Mouse (Mus musculus): ENCODE data around the gene Gas2l1. TPM values are rescaled to one million over a fixed set of nuclear protein-coding genes. Genes with fewer than 3 reads are reported as not detected.

Gene Gas2l1
- total RNA-seq, 2 experiments from 2014 or later = 28.0 to 32.8 TPM

DNA sequence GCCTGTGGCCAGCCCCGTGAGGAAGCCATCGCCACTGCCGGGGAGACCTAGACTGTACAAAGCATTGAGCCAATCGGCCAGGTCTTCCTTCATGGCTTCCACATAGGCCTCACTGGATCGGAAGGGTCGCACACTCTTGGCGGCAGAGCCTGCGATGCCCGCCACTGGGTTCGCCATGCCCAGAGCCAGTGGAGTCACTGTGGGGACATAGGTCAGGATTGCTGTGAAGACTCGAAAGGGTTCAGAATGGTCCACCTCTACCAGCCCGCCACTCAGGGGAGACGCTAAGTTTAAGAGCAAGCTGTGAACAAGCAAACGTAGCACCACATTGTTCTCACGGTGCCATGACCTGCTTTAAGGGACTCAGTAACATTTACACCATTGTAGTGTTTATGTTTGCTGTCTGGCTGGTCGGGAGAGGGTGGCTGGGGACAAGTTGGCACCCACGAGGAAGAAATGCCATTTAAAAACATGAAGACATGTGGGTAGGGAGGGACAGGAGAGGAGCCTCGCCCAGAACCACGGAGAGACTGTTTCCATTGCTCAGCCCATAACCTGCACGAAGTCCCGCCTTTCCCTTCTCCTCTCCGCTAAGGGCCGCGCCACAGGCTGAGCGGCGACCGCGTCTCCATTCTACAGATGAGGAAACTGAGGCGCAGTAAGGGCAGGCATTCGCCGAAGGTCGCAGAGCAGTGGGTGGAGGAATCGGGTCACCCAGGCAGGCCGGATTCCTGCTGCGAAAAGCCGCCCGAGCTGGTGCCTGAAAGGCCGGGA is 658 bp downstream of the Gas2l1 start:
- DNase-seq = no peak

DNA sequence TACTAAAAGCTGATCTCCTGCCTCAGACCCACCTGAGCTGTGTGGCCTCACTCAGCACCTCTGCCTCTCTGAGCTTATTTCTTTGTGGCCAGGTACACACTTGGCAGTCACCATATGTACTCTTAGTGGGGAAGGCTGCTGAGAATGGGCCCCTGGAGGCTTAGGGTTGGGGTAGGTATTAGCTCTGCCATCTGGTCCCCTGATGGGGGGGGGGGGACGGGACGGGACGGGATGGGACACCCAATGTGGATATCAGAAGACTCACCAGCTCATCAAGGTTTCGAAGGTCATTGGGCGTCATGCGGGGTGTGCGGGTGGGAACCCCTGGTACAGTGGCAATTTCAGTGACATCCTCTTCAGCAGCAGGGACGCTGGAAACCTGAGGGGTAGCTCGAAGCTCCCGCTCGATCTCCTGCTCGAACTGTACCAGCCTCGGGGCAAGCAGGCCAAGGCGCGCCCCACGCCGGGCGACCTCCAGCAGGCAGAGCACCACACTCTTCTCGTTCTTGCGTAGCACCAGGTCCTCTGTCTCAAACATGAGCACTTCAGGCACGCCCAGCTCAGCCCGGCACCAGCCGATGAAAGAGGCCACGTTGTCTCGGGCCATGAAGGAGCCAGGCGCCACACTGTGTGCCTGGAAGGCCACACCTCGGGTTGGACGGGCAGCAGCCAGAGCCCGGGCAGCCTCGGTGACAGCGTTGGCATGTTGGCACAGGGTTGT is 1.4 kb downstream of the Gas2l1 start:
- no peak for DNase-seq

DNA sequence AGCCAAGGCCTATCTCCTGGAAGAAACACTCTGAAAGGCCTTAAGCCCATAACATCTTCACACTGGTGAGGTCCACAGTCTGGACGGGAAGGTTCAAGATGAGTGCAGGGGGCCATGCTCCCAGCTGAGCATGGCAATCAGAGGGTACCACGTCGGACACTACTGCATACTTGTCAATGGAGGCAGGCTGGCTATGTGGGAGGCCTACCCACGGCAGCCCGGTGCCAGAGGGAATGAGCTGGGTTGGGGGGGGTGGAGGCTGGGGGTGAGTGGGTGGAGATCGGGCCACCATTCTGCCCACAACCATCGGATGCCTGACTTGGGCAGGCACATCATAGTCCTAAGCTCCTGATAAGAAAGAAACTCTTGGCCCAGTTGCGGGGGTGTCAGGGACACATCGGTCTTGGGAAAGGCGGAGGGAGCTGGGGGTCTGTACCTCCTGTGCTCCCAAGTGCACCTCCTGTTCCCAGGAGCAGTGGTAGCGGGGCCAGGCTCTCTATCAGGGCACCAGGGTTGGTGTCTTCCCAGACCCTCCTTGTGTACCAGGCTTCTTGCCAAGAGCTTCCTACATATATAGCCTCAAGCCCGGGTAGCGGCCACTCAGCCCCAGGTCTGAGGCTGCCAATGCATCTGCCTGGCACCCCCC is 2.1 kb downstream of the Gas2l1 start:
- no peak for DNase-seq

DNA sequence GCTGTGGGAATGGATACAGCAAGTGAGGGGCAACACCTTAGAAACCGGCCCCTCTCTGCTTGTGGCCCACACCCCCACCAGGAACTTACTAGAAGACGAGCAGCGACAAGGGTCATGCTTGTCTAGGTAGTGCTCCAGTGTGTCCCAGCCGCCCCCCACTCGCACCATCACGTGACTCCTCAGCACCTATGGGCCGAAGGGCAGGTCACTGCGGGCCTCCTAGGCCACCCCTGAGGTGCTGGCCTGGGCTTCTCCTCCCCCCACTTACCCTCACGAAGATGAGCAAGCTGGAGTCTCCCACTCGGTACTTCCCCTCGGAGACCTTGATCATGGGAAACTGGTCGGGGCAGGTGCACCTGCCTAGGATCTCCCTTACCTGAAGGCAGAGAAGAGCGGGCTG is 2.8 kb downstream of the Gas2l1 start:
- no peak for DNase-seq

DNA sequence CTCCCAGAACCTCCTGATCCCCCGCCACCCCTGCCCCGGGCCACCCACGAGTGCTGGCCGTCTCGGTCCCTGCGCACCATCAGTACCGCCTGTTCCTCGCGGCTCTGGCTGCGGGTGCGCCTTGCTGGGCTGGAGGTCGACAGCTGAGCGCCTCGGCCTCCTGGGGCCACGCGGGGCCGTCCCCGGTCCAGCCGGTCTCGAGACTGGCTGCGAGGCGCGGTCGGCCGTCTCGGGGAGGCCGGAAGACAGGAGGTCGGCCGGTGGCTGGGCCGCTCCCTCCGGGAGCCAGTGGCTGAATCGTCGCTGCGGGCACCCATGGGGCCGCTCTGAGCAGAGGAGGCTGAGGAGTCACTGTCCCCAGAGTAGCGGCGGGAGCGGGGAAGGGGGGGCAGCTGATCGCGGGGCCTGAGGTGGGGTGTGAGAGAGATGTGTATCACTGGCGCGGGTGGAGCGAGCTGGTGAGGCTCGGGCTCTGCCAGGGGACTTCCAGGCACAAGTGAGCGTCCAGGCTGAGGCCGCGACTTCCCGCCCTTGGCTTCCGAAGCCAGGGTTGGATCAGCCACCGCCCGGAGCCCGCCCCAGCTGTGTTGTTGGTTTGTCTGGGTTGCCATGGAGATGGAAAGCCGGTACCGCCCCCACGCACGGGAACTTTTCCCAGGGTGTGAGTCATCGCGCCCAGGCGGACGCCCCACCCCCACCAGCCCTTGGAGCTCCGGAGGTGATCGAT is 3.6 kb downstream of the Gas2l1 start:
- DNase-seq = peak; percentile 97

DNA sequence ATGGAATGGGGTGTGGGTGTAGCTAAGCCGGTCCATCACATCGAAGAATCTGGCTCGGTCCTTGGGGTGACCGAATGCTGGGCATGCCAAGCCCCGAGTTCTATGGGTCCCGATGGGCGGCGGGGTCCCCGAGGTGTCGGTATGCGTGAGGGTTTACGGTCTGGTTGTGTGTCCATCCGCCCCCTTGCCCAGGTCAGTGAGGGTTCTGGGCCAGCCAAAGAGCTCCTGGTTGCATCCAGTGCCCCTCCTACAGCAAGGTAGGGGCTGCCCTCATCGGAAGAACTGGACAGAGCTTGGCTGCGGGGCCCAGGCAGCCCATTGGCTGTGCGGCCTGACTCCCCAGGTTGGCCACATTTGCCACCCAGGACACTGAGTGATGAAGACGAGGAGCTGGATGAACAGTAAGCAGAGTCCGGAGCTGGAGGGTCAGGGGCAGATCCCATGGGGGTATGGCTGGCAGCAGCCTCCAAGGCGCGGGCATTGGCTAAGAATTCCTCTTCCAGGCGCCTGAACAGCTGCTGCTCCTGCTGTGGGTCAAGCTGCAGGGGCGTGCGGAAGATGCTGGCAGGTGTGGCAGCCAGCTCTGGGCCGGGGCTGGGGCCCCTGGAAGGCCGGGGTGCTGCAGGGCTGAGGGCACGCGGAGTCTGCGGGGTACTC is 4.2 kb downstream of the Gas2l1 start:
- DNase-seq = peak; percentile 38

DNA sequence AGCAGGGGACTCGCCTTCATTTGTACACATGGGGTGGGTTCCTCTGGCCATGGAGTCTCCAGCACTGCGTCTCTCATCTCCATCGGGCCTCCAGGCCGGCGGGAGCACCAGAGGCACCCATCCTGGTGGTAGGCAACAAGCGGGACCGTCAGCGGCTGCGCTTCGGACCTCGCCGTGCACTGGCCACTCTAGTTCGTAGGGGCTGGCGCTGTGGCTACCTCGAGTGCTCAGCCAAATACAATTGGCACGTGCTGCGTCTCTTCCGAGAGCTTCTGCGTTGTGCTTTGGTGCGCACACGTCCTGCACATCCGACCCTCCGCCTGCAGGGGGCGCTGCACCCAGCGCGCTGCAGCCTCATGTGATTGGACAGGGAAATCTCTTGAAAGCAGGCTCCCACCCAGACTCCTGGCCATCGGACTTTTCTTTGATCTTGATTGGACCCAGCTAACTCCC is 5.4 kb downstream of the Gas2l1 start:
- DNase-seq = peak; percentile 58

DNA sequence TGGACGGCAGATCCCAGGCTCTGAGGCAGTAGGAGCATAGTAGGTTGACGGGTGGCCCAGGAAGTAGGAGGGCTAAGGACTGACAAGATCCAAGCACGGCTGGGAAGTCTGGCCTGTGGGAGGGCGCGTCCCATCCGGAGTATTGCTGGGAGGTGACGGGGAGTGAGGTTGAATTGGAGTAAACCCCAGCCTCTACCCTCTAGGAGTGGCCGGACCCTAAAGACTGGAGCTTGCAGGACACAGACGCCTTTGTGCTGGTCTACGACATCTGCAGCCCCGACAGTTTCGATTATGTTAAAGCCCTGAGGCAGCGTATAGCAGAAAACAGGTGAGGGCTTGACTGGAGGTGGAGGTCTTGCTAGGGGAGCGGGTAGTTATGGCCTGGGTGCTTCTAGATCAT is 5.9 kb downstream of the Gas2l1 start:
- DNase-seq = no peak

DNA sequence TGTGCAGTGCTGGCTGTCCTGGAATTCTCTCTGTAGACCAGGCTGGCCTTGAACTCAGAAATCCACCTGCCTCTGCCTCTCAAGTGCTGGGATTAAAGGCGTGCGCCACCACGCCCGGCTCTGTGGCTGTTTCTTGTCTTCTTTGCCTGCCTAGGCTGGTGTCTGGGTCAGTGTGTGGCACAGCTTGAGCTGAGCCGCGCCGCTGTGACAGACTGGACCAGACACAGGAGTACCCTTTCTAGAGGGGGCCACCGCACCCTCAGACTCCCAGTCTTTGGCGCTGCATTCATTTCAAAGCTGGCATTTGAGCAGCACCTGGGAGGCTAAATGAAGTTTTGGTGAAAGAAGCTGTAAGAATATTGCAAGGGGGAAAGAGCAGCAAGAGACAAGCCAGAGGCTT is 6.3 kb downstream of the Gas2l1 start:
- DNase-seq = no peak

DNA sequence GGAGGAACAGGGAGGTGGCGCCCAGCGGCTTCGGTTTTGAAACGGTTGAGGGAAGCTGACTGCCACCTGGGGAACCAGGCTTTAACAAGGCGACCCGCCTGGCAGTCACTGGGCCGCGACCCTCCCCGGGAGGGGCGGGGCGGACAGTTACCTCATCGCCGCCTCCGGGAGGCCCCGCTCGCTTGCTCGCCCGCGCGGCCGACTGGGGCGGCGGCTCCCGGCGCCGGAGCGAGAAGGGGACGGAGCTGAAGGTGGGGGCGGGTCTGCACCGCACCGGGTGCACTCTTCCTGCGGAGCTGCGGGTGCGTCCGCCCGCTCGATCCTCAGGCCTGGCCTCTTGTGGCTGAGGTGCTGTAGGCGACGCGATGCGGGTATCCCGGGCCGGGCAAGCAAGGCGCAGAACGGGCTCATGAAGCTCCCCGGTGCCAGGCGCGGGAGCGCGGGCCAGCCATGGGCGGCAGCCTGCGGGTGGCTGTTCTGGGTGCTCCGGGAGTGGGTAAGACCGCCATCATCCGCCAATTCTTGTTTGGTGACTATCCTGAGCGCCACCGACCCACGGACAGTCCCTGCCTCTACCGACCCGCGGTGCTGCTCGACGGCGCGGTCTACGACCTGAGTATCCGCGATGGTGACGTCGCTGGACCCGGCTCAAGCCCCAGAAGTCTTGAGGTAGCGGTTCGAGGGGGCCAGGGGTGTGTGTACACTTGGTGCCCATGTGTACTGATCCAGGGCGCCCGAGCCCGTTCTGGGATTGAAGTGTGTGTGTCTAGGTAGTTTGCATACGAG is 7.1 kb downstream of the Gas2l1 start, which contains the start of gene Rasl10a:
Gene Rasl10a, plus strand, starts transcription at position 273 of the 786 bp plus-strand sequence.
- DNase-seq = peak; percentile 64

DNA sequence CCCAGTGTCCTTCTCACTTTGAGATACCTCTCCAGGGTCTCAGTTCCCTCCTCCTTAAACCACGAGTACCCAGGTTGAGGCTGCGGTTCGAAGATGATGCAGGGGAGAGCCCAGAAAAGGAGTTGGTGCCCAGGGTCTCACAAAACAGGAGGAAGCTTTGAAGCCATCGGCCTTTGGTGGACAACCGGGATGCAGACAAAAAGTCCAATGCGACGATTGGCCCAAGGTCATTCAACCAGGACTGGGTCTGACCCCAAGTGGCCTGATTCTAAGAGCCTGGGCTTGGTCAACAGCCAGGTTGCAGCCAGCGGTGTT is 7.6 kb downstream of the Gas2l1 start:
- no peak for DNase-seq

DNA sequence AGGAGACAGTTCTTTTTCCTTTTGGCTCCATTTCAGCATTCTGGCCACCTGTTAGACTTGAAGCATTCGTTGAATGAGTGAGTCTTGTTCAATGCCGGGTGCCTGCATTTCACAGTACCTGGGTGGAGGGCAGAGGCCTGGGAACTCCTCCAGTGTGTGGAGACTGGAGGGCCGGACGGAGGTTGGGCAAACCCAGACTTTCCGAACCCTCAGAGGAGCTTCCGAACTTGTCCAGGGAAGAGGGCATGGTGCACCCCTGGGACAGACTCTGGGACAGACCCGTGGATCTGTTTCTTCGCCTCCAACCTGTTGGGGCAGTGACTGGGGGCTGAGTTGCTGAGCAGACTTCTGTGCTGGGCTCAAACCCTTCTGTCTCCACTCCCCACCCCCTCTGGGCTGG is 8.1 kb downstream of the Gas2l1 start:
- DNase-seq = no peak

DNA sequence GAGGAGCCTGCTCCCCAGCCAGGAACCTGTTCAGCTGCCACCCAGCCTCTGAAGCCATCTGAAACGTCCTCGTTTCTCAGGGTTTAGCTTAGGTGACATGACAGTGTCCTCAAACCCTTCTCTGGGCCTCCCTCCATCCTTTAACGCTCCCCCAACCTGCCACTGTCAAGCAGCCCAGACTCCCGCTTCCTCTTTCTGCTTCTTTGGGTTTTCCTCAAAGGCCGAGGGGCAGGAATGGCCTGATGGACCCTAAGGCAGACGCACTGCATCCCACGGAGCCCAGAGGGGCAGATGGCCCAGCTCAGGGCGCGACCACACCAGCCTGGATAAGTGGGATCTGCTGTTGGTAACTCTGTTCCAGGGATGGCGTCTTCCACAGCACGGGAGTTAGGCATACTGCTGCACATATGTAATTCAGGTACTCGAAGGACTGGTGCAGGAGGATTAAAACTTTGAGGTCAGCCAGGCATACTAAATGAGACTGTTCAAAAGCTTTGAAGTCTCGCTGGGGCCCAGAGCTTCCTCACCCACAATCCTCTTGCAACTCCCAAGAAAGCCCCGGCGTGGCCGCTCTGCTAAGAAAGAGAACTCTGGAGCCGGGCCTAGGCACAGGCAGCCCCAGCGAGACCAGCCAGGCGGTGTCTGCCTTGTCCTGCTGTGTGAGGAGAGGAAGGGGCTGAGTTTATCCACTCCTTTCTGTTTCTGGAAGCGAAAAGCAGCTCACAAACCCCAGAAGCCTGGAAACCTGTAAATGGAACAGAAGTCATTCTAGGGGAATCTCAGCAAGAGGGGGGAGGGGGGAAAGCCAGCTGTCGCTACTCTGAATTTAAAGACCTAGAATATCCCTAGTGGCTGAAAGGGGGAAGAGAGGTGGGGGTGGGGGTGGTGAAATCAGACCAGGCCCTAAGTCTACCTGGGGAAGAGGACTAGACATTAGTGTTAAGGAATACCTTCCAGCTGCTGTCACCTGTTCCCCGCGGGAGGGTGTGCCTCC is 8.9 kb downstream of the Gas2l1 start:
- no peak for DNase-seq

DNA sequence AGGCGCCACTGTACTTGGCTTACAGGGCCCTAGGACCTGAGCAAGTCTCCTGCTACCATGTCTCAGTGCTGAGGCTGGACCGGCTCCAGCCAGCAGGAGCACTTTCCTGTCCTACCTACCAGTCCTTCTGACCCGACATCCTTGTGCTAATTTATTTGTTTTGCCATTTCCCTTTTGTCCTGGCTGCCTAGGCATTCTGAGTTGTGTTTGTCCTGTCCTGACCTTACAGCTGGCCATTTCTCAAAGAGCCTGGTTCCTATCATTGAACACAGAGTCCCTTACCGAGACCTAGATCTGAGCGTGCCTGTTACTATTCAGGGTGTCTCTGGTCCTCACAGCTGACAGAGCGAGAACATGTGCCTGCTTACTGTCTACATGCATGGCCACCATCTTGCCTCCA is 10.3 kb downstream of the Gas2l1 start:
- DNase-seq = no peak

DNA sequence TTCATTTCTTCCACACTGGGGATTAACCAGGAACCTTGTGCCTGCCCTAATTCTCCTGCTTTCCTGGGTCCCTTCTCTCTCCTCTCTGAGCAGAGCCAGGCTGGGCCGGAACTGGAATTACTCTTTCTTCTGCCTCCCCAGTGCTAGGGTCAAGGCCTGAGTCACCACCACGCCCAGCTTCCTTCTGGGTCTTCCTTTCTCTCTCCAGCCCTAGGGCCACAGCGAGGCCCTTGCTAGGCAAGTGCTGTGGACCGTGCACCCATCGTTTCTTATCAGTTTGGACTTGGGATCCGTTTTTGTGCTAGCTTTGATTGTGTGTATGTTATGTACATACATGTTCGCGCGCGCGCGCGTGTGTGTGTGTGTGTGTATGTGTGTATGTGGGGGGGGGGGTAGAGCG is 11.0 kb downstream of the Gas2l1 start:
- DNase-seq = no peak

DNA sequence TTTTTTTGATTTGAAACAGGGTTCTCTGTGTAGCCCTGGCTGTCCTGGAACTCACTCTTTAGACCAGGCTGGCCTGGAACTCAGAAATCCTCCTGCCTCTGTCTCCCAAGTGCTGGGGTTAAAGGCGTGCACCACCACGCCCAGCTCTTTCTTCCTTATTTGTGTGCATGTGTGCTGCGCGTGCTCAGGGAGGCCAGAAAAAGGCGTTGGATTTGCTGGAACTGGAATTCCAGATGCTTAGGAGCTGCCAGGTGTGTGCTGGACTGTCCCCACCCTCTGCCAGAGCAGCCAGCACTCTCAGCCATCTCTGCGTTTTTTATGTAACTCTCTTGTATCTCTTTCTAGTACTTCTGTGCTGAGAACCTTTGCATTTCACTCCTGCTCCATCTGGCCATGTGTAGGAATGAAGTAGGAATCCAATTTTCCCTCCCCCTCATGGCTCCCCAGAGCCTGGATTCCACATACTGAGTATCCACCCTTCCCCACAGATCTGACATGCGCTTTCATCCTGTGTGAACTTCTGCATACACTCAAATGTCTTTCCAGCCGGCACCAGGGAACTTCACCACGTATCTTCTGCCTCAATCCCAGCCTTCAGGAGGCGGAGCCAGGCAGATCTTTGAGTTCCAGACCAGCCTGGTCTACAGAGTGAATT is 12.8 kb downstream of the Gas2l1 start:
- no peak for DNase-seq

DNA sequence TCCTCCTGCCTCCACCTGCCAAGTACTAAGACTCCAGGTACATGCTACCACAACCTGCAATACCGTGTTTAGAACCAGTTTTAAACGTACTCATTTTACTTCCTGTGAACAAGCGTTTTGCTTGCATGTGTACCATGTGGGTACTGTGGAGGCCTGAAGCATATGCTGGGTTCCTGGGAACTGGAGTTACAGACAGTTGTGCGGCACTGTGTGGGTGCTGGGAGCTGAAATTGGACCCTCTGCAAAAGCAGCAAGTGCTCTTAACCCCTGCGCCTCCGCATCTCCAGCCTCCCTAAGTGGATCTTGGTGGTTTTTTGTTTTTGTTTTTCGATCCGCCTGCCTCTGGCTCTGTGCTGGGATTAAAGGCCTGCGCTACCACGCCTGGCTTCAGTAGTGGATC is 13.5 kb downstream of the Gas2l1 start:
- DNase-seq = no peak

DNA sequence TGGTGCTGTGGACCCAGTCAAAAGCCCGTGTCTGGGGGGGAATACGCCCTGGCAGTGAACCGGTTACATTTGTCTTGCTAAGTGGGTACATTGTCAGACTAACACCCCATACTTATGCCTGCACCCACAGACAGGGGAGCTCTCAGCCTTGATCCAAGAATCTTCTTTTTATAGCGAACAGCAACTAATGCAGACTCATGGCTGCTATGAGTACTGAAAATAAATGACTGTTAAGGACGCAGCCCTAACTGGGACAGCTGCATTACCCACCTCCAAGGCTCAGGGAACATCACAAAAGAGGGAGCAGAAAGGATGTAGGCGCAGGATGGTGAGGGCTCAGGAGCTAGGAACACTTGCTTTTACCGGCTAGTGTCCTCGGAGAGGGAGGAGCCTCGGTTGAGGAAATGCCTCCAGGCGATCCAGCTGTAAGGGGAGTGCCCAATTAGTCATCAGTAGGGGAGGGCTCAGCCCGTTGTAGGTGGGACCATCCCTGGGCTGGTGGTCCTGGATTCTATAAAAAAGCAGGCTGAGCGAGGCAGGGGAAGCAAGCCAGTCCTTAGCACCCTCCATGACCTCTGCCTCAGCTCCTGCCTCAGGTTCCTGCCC is 18.7 kb downstream of the Gas2l1 start:
- no peak for DNase-seq

All from adrenal gland, postnatal 10 days (tissue).